Mouse (Mus musculus) layer of hippocampus, adult 9-11 months (tissue): ENCODE data around the gene Ccdc181.
"Not testable (repeated sequence)": the region's sequence is repeated elsewhere in the genome, so short reads cannot be mapped to it uniquely, and the experiment has no call there.

Experiments
- DNase-seq: peaks from one replicate; pipeline ENCODE4 v3.0.0; 2022

Gene Ccdc181

GRCm38 (mm10) chr1:164275455-164275954 is at the start of gene Ccdc181:
TSS of gene Ccdc181 (plus strand) at chr1:164275585.
- peak; percentile 97 for DNase-seq

DNA sequence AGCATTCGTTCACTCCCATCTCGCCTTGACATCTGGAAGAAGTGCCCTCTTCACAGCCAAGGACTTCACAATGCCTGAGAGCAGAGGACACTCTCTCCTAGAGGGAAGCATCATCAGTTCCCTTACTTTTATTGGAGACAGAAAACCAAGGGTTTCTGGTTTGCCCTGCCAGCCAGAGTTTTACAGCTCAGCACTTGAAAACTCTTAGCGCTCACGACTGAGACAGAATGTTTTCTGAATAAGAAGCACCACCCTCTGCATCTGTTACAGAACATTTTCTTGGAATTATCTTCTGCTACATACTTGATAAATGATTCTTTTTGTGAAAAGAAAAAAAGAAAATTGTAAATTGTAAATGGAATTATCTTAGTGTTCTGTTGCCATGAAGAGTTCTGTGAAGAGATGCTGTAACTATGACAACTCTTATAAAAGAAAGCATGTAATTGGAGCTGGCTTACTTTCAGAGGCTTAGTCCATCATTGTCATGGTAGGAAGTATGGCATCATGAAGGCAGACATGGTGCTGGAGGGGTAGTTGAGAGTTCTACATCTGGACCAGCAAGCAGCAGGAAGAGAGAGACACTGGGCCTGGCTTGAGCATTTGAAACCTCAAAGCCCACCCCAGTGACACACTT is 43.3 kb upstream of the Ccdc181 start:
- DNase-seq, result not testable (repeated sequence)

DNA sequence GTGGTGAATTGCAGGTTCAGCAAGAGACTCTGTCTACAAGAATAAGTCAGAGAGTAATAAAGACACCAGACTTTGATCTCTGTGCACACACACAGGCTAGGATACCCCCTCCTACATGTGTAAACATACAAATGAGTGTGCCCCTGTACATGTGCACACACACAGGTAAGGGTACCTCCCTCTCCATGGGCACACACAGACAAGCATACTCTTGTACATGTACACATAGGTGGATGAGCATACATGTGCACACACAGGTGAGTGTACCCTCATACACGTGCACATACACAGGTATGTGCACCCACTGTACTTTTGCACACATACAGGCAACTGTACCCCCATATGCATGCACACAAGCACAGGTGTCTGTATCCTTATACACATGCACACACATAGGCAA is 41.9 kb upstream of the Ccdc181 start:
- DNase-seq, result no peak

- DNase-seq, result no peak
Measured at GRCm38 (mm10) chr1:164235078-164235477, 40.3 kb upstream of the Ccdc181 start.

DNA sequence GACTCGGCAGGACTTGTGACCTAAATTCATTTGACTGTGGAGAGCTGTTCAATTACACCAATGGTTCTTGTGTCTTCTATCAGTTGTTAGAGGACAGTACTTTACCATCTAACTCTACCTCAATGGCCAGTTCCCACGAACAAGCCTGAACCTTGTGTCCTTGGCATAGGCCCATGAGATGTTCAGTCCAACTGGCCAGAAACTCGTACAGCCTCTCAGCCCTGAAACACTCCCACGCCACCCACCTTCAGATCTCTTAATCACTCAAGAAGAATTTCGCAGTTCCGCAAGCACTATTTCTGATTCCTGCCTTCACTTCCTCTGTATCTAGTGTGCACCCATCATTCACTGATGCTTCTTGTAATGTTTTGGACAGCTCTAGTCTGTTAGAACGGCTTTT is 39.3 kb upstream of the Ccdc181 start:
- DNase-seq, result no peak

DNA sequence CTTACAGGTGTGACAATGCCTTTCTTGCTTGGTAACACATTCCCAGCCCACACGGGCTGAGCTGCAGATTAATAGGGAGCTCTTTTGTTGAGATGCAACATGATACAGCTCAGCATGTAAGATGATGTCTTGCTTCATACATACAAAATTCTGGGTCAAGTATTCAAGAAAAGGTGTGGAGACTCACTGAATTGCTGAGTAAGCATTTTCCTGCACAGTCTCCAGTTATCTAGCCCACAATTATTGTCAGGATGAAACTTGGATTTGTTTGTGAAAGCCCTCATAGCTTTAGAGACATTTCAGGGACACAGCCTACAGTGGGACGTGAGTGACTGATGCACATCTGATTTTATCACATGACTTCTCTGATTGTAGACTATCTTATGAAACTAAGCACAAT is 33.9 kb upstream of the Ccdc181 start:
- DNase-seq, result no peak

DNA sequence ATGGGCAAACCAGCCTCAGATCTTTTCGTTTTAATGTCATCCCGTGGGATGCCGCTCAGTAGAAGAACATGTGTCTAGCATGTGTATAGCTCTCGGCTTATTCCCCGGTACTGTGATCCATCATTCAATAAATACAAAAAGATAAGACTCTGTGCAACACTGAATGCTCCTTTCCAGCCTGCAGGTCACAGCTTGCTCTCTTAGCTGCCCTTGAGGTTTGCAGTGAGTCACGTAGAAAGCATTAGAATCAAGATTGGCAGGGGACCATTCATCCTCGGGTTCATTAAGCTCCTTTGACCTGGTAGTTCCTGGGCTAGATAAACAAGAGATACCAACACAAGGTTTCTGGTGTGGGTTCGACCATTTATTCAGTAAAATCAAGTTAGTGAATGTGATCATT is 32.6 kb upstream of the Ccdc181 start:
- no peak for DNase-seq

DNA sequence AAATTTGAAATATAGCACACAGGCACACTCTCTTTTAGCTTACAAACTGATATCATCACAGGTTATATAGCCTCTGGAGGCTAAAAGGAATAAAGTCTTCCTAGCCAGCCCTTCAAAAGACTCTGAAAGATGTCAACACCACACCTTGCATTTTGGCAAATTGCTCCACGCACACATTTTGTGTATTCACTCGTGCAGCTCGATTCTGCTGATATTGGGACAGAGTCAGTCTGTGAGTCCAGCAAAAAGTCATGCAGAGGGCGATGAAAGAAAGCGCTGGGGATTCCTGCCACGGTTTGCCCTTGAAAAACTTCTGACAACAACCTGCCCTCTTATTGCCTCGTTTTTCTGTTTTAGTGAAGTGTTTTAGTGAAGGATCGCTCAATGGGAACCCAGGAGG is 27.9 kb upstream of the Ccdc181 start:
- DNase-seq, result no peak

DNA sequence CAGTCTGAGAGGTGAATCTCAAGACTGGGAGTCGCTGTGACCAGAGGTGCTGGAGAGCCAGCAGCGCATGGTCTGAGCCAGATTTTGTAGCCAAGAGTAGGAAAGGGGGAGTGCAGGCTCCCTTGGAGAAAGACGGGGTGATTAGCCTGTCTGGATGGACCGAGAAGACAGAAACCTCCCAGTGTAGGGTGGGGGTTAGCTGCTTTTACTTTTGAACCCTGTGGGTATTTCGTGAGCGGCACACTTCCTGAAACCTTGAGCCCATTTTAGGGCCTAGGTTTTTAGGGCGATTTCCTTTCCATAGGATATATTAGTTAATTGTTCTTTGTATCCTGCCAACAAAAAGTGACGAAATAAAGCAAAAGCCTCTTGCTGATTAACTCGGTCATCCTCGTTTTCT is 27.4 kb upstream of the Ccdc181 start:
- no peak for DNase-seq

DNA sequence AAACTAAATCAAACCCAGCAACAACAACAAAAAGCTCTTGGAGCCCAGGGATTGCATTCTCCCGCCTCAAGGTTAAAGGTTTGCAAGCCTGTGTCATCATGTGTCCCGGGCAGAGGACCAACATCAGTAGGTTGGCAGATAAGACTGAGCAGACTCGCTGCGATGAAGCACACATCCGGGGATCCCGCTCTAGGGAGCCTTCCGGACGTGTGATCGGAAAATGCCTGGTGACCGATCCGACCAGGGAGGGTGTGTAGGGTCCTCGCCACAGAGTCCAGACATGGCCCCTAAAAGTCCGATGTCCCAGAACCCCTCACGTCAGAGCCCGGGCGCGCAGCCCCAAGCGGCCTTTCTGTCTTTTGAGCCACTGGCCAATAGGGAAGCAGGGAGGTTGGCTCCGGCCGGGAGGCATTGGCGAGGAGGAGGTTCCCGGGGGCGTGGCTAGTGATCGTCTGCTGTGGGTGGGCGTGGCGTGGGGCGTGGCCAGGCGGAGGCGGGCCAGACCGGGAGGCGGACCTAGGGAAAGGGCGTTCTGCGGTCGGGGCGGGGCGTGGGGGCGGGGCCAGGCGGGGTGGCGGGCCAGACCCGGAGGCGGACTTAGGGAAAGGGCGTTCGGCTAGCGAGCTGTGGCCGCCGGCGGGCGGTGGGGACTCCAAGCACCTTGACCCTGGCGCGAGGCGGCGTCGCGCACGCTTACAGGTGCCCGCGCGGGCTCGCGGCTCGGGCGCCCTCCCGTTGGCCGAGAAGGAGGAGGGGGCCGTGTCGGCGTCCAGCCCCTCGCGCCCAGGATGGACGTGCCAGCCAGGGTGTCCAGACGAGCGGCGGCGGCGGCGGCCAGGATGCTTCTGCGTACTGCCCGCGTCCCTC is 26.7 kb upstream of the Ccdc181 start, which contains the start of gene Slc19a2:
Gene Slc19a2, plus strand, starts transcription at position 582 of the 867 bp plus-strand sequence.
- DNase-seq, result peak; percentile 98

GRCm38 (mm10) chr1:164249332-164249711 is 26.1 kb upstream of the Ccdc181 start:
- DNase-seq, result no peak

DNA sequence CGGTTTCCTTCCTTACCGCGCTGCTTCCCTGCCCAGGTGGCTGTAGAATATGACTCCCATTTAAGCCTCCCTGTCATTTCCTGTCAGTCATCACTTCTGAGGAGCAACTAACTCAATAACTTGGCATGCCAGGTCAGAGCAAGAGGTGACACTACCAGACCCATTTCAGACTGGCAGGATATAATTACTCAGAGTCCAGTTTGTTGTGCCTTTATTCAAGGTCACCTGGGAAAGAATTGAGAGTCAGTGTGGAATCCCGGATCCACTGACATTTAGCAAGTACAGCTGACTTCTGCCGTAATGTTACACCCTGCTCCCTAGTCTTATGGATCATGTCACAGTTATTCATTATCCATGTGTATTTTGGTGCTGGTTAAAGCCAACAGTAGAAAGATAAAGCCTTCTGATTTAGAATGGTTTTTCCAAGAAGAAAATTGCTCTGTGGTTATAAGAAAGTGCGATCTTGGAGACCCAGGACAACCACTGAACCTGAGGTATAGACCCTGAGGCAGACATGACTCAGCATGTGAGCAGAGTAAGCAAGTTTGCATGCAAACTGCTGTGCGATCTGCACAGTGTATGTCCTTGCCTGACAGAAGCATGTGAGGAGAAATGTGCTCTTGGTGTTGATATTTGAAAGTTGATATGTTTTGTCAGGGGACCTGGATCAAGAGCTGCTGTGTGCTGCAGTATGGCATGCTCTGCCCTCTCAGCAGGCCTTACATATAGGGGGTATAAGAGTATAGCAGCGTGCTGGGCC is 24.8 kb upstream of the Ccdc181 start:
- DNase-seq, result no peak

GRCm38 (mm10) chr1:164251438-164251837 is 23.9 kb upstream of the Ccdc181 start:
- no peak for DNase-seq

DNA sequence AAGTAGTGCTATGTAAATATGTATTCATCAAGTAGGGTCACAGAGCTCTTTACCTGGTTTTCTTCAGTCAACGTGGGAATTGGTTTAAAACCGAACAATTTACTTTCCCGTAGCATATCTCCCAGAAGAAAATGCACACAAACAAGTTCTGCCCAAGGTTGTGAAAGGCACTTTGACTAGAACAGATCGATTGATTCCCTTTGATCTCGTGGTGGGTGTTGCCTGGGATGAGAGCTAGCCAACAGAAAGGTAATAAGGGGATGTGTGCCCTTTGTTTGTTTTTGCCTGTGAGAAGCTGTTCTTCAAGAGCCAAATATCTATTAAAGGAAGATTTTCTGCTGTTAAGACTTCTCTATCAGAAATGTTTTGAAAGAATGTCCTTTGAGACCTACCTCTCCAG is 22.8 kb upstream of the Ccdc181 start:
- DNase-seq, result no peak

DNA sequence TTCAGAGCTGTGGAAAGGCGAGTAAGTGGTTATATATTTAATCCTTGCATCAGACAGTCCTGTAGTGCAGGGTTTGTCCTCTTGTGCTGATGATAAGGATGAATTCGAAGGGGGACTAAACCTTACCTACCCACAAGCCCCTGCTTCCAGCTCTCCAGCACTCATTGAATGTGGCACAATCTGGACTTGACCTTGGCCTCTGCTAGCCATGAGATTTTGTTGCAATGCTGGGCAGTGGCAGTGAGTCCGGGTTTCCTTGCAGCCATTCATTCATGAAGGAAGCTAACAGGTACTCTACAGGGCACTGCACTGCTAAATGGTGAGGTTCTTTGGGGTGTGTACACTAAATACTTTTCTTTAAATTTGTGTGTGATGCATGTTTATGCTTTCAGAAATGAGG is 20.5 kb upstream of the Ccdc181 start:
- no peak for DNase-seq

- DNase-seq, result no peak
Measured at GRCm38 (mm10) chr1:164260171-164261028, 15.0 kb upstream of the Ccdc181 start.

- DNase-seq, result peak; percentile 84
Measured at GRCm38 (mm10) chr1:164261553-164261952, 13.8 kb upstream of the Ccdc181 start.

DNA sequence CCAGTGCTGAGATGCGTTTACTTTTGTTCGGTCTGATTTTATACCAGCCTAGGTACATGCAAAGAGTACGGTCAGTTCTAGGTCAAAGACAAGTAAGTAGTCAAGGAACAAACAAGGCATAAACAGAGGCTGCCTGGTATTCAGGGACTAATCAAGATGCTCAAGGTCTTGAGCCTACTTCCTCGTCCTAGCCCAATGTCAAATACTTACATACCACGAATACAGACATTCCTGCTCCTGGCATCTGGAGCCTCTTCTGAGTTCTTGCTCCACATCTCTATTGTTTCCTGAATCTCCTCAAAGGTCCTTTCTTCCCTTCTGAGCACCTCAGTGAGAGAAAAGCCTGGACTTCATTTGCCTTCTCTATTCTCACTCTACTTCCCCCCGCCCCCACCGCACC is 4.4 kb upstream of the Ccdc181 start:
- no peak for DNase-seq

- no peak for DNase-seq
Measured at GRCm38 (mm10) chr1:164273659-164274058, 1.7 kb upstream of the Ccdc181 start.

- no peak for DNase-seq
Measured at GRCm38 (mm10) chr1:164276552-164276951, 1.2 kb downstream of the Ccdc181 start.

DNA sequence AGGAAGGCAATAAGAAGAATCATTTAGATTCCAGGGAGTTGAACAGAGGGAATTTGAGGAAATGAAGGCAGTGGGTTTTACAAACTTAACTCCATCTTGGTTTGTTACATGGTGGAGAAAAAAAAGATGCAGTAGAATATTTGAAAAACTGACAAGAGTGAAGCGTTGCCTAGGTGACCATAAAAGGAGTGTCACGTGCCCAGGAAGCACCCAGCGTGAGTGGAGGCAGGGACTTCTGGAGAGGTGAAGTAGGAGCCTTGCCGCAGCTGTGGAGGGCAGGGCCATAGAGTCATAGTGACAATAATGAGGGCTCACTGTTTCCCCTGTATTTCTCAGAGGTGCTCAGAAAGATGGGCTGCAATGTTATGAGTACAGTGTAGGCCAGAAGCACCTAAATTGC is 3.9 kb downstream of the Ccdc181 start:
- no peak for DNase-seq

DNA sequence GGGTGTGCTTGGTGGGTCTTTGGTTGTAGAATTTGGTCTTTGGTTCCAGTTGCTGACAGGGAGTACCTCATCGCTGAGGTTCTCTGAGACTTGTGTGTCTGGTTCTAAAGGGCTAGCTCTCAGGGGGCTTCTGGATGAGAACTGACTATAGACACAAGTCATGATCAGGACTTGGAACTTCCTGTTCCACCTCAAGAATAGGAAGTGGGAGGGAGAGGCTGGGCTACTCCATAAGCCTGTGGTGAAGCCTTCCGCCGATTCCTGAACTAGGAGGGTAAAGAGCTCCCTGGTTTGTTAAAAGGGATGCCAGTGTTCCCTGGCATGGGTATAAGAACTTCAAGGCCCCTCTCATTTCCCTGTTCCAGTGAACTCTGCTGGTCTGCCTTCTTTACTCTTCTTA is 8.6 kb downstream of the Ccdc181 start:
- DNase-seq, result no peak
